Mouse (Mus musculus) megakaryocyte progenitor cell, adult 5-6 weeks (primary cell): ENCODE measurements at regions not wholly inside any gene's neighbourhood (a gene's known extent, or its start where the extent isn't known, plus 50 kb on each side); places are given as distances from the start of the nearest gene placed in this dataset.

ENCODE experiments used
- ATAC-seq: replicated peaks from 2 replicates; pipeline ENCODE4 v1.8.0; 2016; ENCODE audit warnings: mild to moderate bottlenecking, moderate TSS enrichment, inconsistent platforms; ENCODE audit not compliant: poor library complexity

DNA sequence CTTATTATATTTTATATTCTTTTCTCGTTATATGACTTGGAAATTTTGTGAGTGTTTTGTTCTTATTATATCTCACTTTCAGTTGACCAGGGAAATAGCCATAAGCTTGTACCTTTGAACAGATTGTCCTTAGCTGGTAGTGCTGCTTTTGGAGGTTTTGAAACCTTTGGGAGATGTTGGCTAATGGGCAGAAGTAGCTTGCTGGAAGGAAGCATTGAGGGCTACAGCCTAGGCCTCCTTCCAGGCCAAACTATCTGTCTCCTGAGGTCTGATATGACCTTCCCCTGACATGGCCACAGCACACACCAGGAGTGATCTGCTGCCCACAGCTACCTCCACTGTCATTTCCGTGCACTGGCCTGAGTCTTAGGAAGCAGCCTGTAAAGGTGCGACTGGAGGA is 56.8 kb downstream of the Cdkn2c start:
- peak; percentile 63 for ATAC-seq

DNA sequence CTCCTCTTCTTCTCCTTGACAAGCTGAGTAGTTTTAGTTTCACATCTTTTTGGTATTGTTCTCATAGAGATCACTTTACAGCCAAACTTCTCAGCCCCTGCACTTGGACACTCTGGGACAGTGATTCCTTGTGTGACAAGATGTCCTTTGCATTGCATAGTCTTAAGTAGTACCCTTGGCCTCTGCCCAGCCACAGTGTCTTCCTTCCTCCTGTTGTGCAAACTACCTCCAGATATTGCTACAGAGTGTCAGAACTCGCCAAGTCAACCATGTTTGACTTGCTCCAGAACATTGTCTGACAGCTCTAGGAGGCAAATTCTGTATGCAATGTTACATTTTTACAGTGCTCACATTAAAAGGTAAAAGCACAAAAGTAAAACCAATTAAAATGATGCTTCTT is 57.2 kb downstream of the Cdkn2c start:
- ATAC-seq = peak; percentile 96

DNA sequence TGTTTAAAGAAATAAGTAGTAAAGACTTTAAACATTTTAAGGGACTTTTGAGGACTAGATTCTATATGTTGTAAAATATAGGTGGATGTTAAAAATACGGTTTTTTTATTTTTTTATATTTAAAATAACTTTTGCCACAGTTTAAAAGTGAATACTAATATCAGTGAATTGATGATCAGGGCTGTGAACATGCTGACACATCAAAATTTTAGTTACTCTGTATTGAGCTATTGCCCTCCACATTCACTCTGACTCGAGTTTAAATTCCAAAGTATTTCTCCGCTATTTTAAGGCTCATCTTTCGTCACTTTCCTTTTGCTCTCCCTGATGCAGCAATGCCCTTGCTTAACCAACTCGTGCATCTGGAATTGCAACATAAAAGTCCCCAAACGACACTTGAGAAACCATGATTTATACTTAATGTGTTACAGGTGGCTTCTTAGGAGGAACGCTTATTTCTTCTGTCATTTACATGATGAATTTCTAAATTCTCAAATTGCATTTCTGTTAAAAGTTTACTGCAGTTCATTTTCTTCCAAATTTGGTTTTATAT is 58.7 kb upstream of the 4930522H14Rik start:
- ATAC-seq = peak; percentile 92

DNA sequence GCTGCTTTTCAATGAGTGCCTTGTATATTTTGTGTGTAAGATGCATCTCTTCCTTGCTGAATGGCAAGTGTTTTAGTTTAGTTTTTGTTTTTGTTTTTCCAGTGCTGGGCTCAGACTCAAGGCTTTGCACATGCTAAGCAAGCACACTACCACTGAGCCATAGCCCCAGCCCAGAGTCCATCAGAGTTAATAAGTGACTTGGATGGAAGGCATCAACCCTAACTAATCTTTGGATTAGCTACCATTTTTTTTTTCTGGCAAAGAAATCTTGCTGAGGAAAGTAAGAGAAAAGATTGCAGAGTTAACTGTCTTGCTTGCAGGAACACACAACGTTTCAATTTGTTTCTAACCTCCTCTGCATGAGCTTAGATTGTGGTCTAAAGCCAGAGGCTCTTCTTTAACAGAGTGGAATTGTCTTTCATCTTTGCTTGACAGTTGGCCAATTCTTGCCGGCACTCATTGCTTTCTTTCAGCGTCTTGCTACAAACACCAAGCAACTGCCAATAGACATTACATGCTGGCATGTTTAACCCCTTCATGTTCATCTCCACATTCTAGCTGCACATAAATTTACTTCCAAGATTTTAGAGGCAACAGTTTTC is 52.2 kb upstream of the 4930522H14Rik start:
- no peak for ATAC-seq

DNA sequence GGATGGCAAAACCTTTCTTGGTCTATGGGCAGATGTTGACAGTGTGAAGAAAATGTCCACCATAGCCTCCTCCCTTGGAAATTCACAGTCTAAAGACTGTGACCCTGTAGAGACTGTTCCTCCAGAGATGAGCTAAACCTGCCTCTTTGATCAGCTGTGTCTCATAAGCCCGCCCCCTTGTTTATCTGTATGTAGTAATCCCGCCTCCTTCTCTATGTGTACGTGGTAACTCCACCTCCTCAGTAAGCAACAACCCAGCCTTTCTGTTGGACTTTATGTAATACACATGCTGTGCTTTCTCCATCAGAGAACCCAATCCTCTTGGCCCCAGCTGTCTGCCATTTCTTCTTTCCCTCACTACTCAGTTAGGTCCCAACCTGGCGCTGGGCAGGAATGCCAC is 51.4 kb upstream of the 4930522H14Rik start:
- peak; percentile 39; the same call in 1 of the 2 replicates for ATAC-seq
